Mouse (Mus musculus): Measurements from ENCODE around the gene Mark2. TPM values are rescaled to one million over a fixed set of nuclear protein-coding genes. Genes with fewer than 3 reads are reported as not detected.

Gene Mark2
- 48.2 TPM for polyA plus RNA-seq (2014; fragmentation: Illumina TruSeq; extraction: RNeasy Lipid Tissue Mini Kit (QIAGEN cat#74804); ENCODE audit: low replicate concordance)

DNA sequence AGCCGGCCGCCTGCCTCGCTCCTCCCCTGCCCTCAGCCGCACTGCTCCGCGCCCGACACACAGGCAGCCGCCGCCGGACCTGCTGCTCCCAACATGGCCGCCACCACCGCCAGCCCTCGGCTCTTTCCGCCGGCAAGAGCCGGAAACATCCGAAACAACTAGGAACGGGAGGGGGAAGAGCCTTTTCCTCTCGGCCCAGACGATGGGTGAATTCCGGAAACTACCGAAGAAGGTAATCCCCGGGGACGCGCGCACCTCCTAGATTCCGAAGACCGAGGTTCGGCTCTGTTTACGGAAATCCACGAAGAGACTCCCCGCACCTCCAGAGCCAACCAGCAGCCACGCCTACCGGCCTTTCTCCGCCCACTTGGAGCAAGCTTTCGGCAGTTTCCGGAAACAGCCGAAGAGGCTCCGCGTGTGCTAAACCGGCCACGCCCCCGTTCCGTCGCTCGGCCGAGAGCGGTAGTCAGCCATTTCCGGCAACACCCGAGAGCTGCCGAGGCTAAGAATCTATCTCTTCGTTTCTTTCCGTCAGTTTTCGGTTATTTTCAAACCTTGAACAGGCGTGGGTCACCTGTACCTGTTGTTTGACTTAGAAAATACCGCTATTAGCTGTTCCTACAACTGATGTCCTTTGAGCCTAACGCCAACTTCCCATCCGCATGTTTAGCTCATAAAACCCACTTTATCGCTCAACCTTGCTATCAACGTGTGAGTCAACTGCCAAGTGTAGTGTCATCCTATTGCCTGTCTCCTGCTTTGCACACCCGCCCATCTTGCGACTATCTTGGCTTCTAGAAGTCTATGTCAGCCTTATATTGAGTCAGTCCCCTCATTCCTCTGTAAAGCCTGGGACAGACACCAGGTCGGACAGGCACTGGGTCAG lies at the start of gene Mark2:
TSS of gene Mark2 (minus strand) at position 349 of the 886 bp plus-strand sequence.

DNA sequence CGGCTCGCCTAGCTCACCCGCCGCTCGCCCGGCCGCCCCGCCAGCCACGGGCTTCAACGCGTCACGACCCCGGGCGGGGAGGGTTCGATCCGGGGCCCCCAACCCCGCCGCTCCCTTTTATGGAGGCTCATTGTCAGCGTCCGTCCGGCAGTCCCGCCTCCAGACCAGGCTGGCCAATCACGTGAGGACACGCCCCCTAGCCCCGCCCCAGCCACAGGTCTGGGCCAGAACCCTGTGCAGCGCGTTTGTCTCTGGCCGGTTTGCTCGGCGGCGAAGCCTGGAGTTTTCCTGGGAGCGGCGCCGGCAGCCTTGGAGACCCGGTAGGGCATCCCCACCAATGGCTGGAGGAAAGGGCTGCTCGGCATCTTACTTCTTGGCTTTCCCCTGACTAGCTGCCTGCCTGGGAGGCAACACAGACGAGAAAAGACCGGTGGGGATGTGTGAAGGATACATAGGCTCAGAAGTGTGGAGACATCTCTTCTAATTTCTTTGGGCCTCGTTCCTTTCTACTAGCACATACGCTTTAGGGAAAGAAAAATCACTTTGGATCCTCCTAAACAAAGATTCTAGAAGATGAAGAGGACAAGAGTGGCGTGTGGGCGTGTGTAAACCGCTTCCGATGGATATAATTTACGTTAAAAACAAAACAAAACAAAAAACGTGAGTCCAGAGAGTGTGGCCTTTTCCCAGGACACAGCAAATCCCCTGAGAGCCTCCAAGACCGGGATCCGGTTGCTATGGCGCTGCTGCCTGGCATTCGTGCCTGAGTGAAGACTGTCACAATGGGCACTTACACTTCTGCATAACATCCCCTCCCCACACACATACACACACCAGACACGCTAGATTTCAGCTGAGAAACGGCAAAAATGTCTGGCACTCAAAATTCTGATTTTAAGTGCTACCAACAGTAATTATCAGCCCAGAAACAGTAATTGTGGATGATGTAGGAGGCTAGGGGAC lies 41.5 kb upstream of the Mark2 start, which contains the start of gene Spindoc:
TSS of gene Spindoc (minus strand) at position 92 of the 963 bp plus-strand sequence.

DNA sequence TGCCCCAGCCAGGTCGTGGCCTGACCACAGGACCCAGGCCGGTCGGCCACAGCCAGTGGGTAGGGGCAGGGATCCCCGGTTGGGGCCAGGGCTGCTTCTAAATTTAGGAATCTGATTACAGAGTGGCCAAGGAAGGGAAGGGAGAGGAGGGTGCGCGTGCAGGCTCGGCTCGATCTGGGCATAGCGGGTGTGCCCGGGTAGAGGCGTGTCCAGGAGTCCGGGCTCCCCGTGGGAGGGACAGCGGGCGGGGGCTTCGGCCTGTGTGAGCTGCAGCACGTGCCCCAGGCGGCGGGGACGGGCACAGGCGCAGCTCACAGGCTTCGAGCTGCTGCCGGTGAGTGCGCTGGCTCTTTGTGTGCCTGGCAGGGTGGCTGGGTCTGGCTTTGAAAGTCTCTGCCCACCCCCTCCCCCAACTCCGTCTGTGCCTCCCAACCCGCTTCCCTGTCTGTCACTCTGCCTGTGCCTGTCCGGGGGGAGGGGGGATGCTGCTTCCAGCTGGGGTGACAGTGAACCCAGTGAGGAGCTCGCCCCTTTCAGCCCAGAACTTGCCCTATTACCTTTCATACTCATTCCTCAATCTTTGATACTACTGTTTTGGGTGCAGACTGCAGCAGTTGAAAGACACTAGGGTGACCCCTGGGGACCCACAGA lies 74.4 kb downstream of the Mark2 start, which contains the start of gene Rcor2:
TSS of gene Rcor2 (plus strand) at position 235 of the 651 bp plus-strand sequence.

DNA sequence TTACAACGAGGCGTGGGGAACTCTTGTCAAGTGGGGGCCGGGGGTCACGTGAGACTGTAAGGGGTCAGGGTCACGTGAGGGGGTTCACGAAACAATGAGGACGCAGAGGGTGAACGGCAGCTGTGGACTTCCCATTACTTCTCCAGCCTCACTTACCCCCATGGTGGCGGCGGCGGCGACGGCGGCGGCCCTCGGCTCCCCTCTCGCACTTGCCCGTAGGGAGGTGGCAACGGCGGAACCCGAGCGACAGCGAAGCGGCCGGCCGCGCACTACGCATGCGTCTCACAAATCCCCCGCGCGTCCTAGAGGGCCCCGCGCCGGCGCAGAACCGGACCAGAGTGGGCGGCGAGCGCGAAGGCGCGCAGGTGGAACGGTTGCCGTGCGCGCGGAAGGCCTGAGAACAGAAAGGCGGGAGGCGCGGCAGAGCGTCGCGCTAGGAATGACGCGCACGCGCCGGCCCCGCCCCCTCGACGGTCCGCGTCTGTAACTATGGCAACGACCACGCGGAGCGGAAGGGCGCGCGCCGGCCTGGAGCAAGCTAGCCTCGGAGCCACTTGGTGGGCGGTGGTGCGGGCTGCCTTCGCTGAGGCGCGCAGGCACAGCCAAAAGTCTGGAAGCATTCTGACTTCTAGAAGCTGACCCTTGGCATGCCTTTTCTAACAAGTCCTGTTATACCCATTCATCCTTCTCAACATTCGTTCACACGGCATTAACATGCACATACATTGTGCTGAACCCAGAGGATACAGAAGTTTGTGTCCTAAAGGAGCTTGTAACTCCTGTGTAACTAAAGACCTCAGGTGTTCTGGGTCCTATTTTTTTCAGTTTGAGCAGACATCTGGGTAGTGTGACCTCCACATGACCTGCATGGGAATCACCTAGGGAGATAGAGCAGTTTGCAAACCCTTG lies 100.6 kb downstream of the Mark2 start, which contains the start of gene Naa40:
TSS of gene Naa40 (minus strand) at position 402 of the 909 bp plus-strand sequence.

Other genes starting within 250 kb of the Mark2 start
- gene Flrt1, start 236.1 kb downstream of the Mark2 start, polyA plus RNA-seq (2014; fragmentation: Illumina TruSeq; extraction: RNeasy Lipid Tissue Mini Kit (QIAGEN cat#74804); ENCODE audit: low replicate concordance): not detected
- 7.0 TPM for gene Otub1, start 135.5 kb downstream of the Mark2 start, polyA plus RNA-seq (2014; fragmentation: Illumina TruSeq; extraction: RNeasy Lipid Tissue Mini Kit (QIAGEN cat#74804); ENCODE audit: low replicate concordance)
- 78.7 TPM for gene Cox8a, start 124.2 kb downstream of the Mark2 start, polyA plus RNA-seq (2014; fragmentation: Illumina TruSeq; extraction: RNeasy Lipid Tissue Mini Kit (QIAGEN cat#74804); ENCODE audit: low replicate concordance)
- 7.6 TPM for gene Naa40, start 100.7 kb downstream of the Mark2 start, polyA plus RNA-seq (2014; fragmentation: Illumina TruSeq; extraction: RNeasy Lipid Tissue Mini Kit (QIAGEN cat#74804); ENCODE audit: low replicate concordance)
- not detected for gene Rcor2, start 74.5 kb downstream of the Mark2 start, polyA plus RNA-seq (2014; fragmentation: Illumina TruSeq; extraction: RNeasy Lipid Tissue Mini Kit (QIAGEN cat#74804); ENCODE audit: low replicate concordance)
- 1.6 TPM for gene Spindoc, start 41.1 kb upstream of the Mark2 start, polyA plus RNA-seq (2014; fragmentation: Illumina TruSeq; extraction: RNeasy Lipid Tissue Mini Kit (QIAGEN cat#74804); ENCODE audit: low replicate concordance)
- gene 2700081O15Rik, start 75.8 kb upstream of the Mark2 start, polyA plus RNA-seq (2014; fragmentation: Illumina TruSeq; extraction: RNeasy Lipid Tissue Mini Kit (QIAGEN cat#74804); ENCODE audit: low replicate concordance): 4.3 TPM
- 356 TPM for gene Rtn3, start 141.4 kb upstream of the Mark2 start, polyA plus RNA-seq (2014; fragmentation: Illumina TruSeq; extraction: RNeasy Lipid Tissue Mini Kit (QIAGEN cat#74804); ENCODE audit: low replicate concordance)
- gene Atl3, start 152.2 kb upstream of the Mark2 start, polyA plus RNA-seq (2014; fragmentation: Illumina TruSeq; extraction: RNeasy Lipid Tissue Mini Kit (QIAGEN cat#74804); ENCODE audit: low replicate concordance): 52.6 TPM
- 8.0 TPM for gene Pla2g16, start 215.6 kb upstream of the Mark2 start, polyA plus RNA-seq (2014; fragmentation: Illumina TruSeq; extraction: RNeasy Lipid Tissue Mini Kit (QIAGEN cat#74804); ENCODE audit: low replicate concordance)

Data from small intestine, adult 10 weeks (tissue).